Mouse (Mus musculus): ENCODE data around the gene B4galt4. TPM values are rescaled to one million over a fixed set of nuclear protein-coding genes. Genes with fewer than 3 reads are reported as not detected.
"Not testable (repeated sequence)": the region's sequence is repeated elsewhere in the genome, so short reads cannot be mapped to it uniquely, and the experiment has no call there.

Gene B4galt4
- total RNA-seq, 2 experiments from 2014 or later, result 32.9 to 34.2 TPM

DNA sequence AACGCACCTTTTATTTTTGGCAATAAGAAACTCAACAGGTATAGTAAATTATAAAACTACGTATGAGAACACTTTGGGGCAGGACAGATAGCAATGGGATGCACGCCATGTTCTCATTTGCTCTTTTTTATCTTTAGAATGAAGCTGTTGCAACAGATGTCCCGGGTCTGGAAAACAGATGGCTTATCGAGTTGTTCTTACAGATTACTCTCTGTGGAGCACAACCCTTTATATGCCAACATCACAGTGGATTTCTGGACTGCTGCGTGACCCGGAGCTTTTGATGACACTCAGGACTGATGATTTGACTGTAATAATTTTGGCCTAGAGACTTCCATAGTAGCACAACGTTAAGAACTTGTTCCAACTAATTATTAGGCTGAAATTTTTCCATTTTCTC is 25.7 kb downstream of the B4galt4 start:
- peak in 1 of 2 experiments; percentile 54 for DNase-seq (ENCODE audit: extremely low spot score in 1 of 2, low spot score in 1 of 2)

DNA sequence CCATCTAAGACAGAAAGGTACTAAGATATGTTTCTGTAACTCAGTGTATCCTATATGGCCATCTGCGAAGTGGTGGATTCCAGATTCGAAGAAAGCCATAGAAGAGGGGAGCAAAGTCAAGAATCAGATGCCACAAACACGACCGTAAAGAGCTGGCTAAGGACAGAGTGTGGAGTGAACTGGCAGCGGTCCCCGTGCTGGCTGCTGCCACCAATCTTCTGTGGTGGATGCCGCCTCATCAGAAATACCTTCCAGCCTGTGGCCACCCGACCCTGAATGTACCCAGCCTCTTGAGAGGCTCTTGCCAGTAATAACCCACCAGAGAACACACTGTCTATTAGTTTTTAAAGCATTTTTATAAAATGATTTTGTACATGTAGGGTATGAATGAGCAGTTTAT is 26.3 kb downstream of the B4galt4 start:
- DNase-seq (ENCODE audit: extremely low spot score in 1 of 2, low spot score in 1 of 2), result no peak

DNA sequence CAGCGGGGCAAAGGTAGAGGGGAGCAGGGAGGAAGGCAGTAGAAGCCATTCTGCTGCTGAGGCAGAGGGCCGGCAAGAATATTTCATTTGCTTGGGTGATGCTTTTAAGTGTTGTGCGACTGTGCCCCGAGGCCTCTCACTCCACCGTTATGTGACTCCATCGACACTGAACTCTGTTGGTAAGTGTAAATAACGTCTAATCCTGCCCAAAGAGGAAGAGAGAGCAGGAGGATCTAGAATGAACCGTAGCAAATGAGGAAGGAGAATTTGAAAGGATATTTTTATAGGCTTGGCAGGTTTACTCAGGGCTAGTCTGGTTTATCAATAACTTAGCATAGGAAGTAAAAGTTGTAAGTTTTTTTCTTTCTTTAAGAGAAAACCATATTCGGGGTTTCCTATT is 27.5 kb downstream of the B4galt4 start:
- no peak for DNase-seq (ENCODE audit: extremely low spot score in 1 of 2, low spot score in 1 of 2)

- DNase-seq (ENCODE audit: extremely low spot score in 1 of 2, low spot score in 1 of 2), result no peak
These were observed 29.1 kb downstream of the B4galt4 start for GRCm38 (mm10) chr16:38771145-38771544.

- no peak for DNase-seq (ENCODE audit: extremely low spot score in 1 of 2, low spot score in 1 of 2)
These were observed 30.9 kb downstream of the B4galt4 start for GRCm38 (mm10) chr16:38772906-38773496.

DNA sequence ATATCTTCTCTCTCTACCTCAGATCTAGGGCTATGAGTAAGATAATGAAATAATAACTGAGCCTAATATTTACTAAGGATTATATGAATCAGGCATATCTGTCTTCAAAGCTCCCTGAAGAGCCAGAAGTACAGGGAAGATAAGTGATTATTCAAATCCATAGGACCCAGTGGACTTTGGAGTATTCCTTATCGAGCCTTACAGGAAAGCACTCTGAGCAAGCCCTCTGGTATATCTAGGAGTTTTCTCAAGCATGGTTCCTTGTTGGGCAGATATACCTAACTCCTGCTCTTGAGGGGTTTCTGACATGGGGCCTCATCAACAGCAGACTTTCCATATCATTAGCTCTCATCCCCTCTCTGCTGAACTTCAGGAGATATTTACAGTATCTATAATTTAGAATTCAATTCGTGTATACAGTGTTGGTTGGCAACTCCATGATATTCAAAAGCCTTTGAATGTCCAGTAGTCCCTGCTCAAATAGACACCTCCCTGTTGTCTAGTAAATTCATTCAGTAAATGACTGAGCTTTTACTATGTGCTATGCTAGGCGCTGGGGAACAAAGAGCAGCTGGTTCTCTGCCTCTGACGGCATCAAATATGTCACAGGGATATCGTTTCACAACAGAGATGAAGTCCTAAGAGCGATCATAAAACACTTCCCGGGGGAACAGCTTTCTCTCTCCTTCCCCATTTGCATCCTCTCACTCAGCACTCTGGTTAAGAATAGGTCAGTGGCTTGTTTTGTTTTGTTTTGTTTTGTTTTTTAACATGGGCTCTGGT is 33.1 kb downstream of the B4galt4 start:
- no peak for DNase-seq (ENCODE audit: extremely low spot score in 1 of 2, low spot score in 1 of 2)

GRCm38 (mm10) chr16:38776342-38776741 is 34.3 kb downstream of the B4galt4 start:
- no peak for DNase-seq (ENCODE audit: extremely low spot score in 1 of 2, low spot score in 1 of 2)

GRCm38 (mm10) chr16:38780960-38781572 is 39.0 kb downstream of the B4galt4 start:
- DNase-seq (ENCODE audit: extremely low spot score in 1 of 2, low spot score in 1 of 2), result no peak

DNA sequence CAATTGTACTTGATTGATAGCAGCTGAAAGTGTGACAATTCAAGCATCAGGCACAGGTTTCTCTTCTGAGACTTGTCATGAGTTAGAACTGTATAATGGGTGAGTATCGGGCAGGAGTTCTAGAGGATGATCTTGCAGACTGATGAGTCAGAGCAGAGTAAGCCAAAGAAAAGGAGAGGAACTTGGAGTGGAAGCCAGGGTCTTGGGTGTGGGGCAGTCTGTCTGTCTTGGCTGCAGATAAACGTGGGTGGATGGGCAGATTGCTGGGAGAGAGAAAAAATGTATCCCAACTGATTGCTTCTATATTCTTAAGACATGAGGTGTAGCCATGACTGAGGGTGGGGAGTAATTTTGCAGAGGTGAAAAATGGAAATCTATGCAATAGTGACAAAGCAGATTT is 39.9 kb downstream of the B4galt4 start:
- no peak for DNase-seq (ENCODE audit: extremely low spot score in 1 of 2, low spot score in 1 of 2)

DNA sequence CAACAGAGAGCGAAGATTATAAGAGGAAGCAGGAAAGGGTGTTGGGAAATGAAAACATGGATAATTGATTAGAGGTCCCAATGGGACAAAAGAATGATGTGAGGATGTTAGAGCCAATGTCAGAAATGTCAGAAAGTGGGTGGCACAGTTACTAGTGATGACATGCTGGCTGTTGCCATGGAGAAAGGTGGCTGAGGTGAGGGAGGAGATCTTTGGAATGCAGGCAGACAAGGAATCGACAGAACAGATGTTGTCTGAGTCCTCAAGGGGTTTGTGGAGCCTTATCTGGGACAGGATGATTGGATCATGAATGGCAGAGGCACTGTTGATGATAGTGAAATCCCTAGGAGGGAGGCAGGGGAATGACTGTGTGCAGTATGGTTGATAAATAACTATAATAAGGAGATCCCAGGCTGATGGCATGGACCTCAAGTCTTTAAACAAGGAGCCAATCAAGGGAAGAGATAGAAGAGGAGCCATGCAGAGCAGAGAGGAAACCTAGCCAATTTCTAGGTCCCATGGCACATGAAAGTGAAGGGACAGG is 40.5 kb downstream of the B4galt4 start:
- no peak for DNase-seq (ENCODE audit: extremely low spot score in 1 of 2, low spot score in 1 of 2)

DNA sequence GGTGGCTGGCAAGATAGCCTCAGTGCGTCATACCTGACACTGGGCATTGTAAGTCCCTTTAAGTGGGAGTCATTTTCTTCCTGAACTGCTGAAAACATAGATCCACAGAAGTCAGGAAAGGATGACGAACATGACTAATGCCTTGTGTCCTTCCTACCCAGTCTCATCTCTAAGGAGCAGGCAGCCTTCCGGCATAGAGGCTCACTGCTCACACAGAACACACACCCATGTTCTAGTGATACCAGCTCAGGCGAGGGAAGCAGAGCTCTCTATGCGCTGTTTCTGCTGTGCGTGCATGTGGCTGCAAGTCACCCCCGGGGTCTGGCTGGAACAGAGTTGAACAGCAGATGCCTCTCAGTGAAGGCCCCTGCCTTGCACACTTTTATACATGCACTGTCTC is 43.2 kb downstream of the B4galt4 start:
- DNase-seq (ENCODE audit: extremely low spot score in 1 of 2, low spot score in 1 of 2), result no peak

DNA sequence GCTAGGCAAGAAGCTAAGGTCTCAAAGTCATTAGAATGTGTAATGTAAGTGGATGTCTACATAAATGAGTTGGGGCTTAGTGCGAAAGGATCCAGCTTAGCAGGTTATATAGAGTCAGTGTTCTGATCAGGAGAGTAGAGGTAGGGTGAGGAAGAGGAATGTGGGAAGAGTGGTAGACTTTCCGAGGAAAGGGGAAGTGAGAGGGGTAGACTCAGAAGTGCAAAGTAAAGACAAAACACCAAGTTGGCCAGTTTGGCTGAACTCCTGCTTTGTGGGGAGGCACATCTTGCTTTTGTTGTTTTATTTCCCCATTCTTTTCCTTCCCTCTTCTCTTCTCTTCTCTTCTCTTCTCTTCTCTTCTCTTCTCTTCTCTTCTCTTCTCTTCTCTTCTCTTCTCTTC is 47.0 kb downstream of the B4galt4 start:
- no peak for DNase-seq (ENCODE audit: extremely low spot score in 1 of 2, low spot score in 1 of 2)

DNA sequence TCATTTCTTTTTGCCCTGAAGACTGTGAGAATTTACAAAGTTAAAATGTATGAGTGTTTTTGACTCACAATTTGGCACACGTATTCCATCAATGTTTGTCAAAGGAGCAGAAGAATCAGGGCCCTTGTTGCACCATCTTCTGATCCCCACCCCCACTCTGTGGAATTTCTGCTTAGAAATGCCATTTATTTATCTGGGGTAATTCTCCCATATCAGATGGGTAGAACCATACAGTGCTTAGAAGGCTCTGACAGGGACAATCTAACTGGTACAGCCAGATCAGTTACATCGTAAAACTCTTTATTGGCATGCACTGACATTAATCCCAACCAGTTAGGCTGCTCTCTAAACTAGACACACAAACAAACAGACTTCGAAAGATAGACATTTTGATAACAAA is 47.9 kb downstream of the B4galt4 start:
- DNase-seq (ENCODE audit: extremely low spot score in 1 of 2, low spot score in 1 of 2), result no peak

DNA sequence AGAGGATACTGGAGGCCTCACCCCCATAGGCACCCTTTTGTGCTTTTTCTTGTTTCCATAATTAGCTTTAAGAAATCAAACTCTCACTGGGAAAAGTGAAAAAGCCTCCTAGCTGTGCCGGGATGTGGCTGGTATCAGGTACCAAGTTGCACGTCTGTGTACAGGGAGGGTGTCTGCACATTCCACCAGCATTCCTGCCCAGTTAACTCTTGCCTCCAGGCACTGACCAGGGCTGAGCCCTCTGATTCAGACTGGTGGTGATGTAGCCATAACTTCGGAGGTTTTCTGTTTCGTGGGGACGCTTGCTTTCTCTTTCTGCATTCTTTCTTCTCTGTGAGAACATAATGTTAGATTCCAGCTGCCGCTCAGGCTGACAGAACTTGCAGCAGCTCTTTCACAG is 51.1 kb downstream of the B4galt4 start:
- no peak for DNase-seq (ENCODE audit: extremely low spot score in 1 of 2, low spot score in 1 of 2)

GRCm38 (mm10) chr16:38798957-38799450 is 56.9 kb downstream of the B4galt4 start:
- no peak for DNase-seq (ENCODE audit: extremely low spot score in 1 of 2, low spot score in 1 of 2)

DNA sequence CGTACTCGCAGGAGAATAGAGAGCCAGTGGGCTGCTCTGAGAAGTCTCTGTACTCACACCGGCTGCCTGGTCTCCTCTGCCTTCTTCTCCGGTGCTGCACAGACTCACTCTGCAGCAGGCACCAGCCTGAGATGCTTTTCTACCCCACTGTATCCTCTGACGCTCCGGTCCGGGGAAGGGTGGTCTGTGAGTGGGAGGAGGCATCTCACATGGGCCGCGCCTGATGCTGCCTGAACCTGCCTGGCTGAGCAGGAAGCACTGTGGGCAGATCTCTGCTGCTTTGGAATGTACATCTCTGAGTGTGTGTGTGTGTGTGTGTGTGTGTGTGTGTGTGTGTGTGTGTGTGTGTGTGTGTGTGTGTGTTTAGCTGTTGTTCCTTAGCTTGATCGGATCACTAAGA is 58.0 kb downstream of the B4galt4 start, which contains the start of gene Upk1b:
Gene Upk1b, minus strand, starts transcription at position 238 of the 400 bp plus-strand sequence.
- DNase-seq (ENCODE audit: extremely low spot score in 1 of 2, low spot score in 1 of 2), result peak in 1 of 2 experiments; percentile 6

DNA sequence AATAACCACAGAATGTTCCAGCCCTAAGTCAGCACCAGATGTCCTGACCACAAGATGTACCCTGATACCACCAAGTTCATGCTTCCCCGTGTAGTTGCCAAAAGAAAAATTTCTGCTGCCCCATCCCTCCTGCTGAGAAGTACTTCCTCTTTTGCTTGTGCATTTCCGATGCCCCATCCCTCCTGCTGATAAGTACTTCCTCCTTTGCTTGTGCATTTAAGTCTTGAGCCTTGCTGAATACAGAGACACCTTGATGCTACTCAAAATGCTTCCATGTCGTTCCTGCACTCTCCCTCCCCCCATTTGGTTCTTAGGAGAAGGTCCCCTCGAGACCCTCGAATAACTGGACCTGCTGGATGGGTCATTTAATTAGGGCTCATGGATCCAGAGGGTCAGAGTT is 65.7 kb downstream of the B4galt4 start:
- DNase-seq (ENCODE audit: extremely low spot score in 1 of 2, low spot score in 1 of 2), result not testable (repeated sequence)

- no peak for DNase-seq (ENCODE audit: extremely low spot score in 1 of 2, low spot score in 1 of 2)
These were observed 68.1 kb downstream of the B4galt4 start for GRCm38 (mm10) chr16:38810196-38810595.

- peak; percentile 37 to 73 for DNase-seq (ENCODE audit: extremely low spot score in 1 of 2, low spot score in 1 of 2)
These were observed 70.5 kb downstream of the B4galt4 start for GRCm38 (mm10) chr16:38812521-38812920.

Measured in layer of hippocampus, postnatal 25 days (tissue).